Mouse (Mus musculus) adrenal gland, adult (tissue): Measurements from ENCODE around the gene Spns1.

Experiments used
- DNase-seq, 2 experiments: peaks; one replicate each; pipeline ENCODE4 v3.0.0; 2022 to 2023; ENCODE audit warnings: low spot score in 1 of 2; ENCODE audit not compliant: inconsistent age in 2 of 2

Spns1 gene

GRCm38 (mm10) chr7:126373007-126373406 is 4.2 kb downstream of the Spns1 start:
- no peak for DNase-seq

GRCm38 (mm10) chr7:126369393-126369792 is 7.9 kb downstream of the Spns1 start, which contains the start of gene Lat:
Gene Lat (minus strand): TSS chr7:126369570.
- no peak for DNase-seq

- no peak for DNase-seq
Observed at GRCm38 (mm10) chr7:126368367-126368766, 8.9 kb downstream of the Spns1 start.

- DNase-seq: peak; percentile 55 to 65
Observed at GRCm38 (mm10) chr7:126367636-126368035, 9.6 kb downstream of the Spns1 start.

- DNase-seq: no peak
Observed at GRCm38 (mm10) chr7:126363038-126363437, 14.2 kb downstream of the Spns1 start.

GRCm38 (mm10) chr7:126359049-126359448 is 18.2 kb downstream of the Spns1 start:
- DNase-seq: no peak

- DNase-seq: no peak
Observed at GRCm38 (mm10) chr7:126358413-126358812, 18.8 kb downstream of the Spns1 start.

- no peak for DNase-seq
Observed at GRCm38 (mm10) chr7:126357838-126358237, 19.4 kb downstream of the Spns1 start.

- no peak for DNase-seq
Observed at GRCm38 (mm10) chr7:126356793-126357591, 20.3 kb downstream of the Spns1 start.

- no peak for DNase-seq
Observed at GRCm38 (mm10) chr7:126355847-126356597, 21.2 kb downstream of the Spns1 start.

GRCm38 (mm10) chr7:126354738-126355614 is 22.3 kb downstream of the Spns1 start:
- no peak for DNase-seq

- no peak for DNase-seq
Observed at GRCm38 (mm10) chr7:126353994-126354365, 23.3 kb downstream of the Spns1 start.

GRCm38 (mm10) chr7:126353251-126353993 is 23.8 kb downstream of the Spns1 start:
- no peak for DNase-seq

- DNase-seq: no peak
Observed at GRCm38 (mm10) chr7:126351419-126351951, 25.8 kb downstream of the Spns1 start.

GRCm38 (mm10) chr7:126350748-126351418 is 26.4 kb downstream of the Spns1 start:
- DNase-seq: no peak

GRCm38 (mm10) chr7:126348293-126348692 is 29.0 kb downstream of the Spns1 start:
- no peak for DNase-seq

GRCm38 (mm10) chr7:126347098-126347497 is 30.2 kb downstream of the Spns1 start:
- DNase-seq: no peak

- DNase-seq: no peak
Observed at GRCm38 (mm10) chr7:126345969-126346368, 31.3 kb downstream of the Spns1 start.

GRCm38 (mm10) chr7:126345557-126345956 is 31.7 kb downstream of the Spns1 start:
- DNase-seq: no peak

GRCm38 (mm10) chr7:126340896-126341295 is 36.4 kb downstream of the Spns1 start:
- no peak for DNase-seq
